ENCODE assay signal across 24 mouse cellular contexts in genomic region chr14:114062582-114062981, GRCm38 (mm10).
DNase-seq lines count a peak whose midpoint lies in the region; ATAC-seq and TF ChIP-seq lines count a peak whose summit lies in the region.
"Had no signal": no experiment of that assay in that cellular context is flagged by ENCODE, and none has a peak within 500 bp of the region (broad histone marks: within the 10 kb centered on the region; RNA-seq: fewer than 3 reads in every experiment).

No protein-coding gene starts in this region.

- no peak for ATAC-seq in hindbrain, postnatal 0 days
- ATAC-seq in midbrain, embryonic 12.5 days (ENCODE audit: low FRiP score, low read depth), result peak; percentile 49; the same call in 1 of the 2 replicates
- no peak for ATAC-seq in midbrain, postnatal 0 days (ENCODE audit: low FRiP score)
- ATAC-seq in kidney, embryonic 16.5 days (ENCODE audit: low FRiP score, low TSS enrichment), result no peak
- ATAC-seq: activated CD4-positive, CD25-positive, alpha-beta regulatory T cell, adult 4 months; inflammation-experienced regulatory T-cells, adult 6 months; lung, postnatal 0 days; midbrain, embryonic 16.5 days had no signal

- no peaks in the 10 kb centered on the region for H3K27me3 ChIP-seq in hindbrain, embryonic 10.5 days (ENCODE audit: insufficient read depth, poor library complexity, severe bottlenecking)
- H3K27me3 ChIP-seq in hindbrain, postnatal 0 days (ENCODE audit: insufficient read depth, low read length), result no peaks in the 10 kb centered on the region
- H3K27me3 ChIP-seq in midbrain, embryonic 12.5 days, result no peaks in the 10 kb centered on the region
- H3K27me3 ChIP-seq in midbrain, postnatal 0 days (ENCODE audit: insufficient read depth, low read length), result no peaks in the 10 kb centered on the region
- no peaks in the 10 kb centered on the region for H3K27me3 ChIP-seq in kidney, embryonic 16.5 days (ENCODE audit: insufficient read depth, low read length)
- H3K27me3 ChIP-seq: CH12.LX; hindbrain, embryonic 12.5 days had no signal

- no peak overlapping the region for H3K4me2 ChIP-seq in hindbrain, postnatal 0 days (ENCODE audit: low read depth, low read length)
- H3K4me2 ChIP-seq in midbrain, embryonic 12.5 days (replicated peaks), result no peak overlapping the region
- no peak overlapping the region for H3K4me2 ChIP-seq in midbrain, postnatal 0 days (ENCODE audit: low read depth, low read length, poor library complexity, severe bottlenecking)
- no peak overlapping the region for H3K4me2 ChIP-seq in kidney, embryonic 16.5 days (replicated peaks; ENCODE audit: low read depth, low read length)
- H3K4me2 ChIP-seq: hindbrain, embryonic 12.5 days had no signal

- H3K4me1 ChIP-seq in hindbrain, embryonic 10.5 days (replicated peaks), result no peaks in the 10 kb centered on the region
- no peaks in the 10 kb centered on the region for H3K4me1 ChIP-seq in hindbrain, postnatal 0 days (ENCODE audit: insufficient read depth, low read length)
- no peaks in the 10 kb centered on the region for H3K4me1 ChIP-seq in midbrain, embryonic 12.5 days
- H3K4me1 ChIP-seq in midbrain, postnatal 0 days (ENCODE audit: insufficient read depth, low read length), result no peaks in the 10 kb centered on the region
- H3K4me1 ChIP-seq in kidney, embryonic 16.5 days (ENCODE audit: insufficient read depth, low read length), result no peaks in the 10 kb centered on the region
- H3K4me1 ChIP-seq: heart, embryonic 10.5 days; hindbrain, embryonic 12.5 days had no signal

- no peaks in the 10 kb centered on the region for H3K9me3 ChIP-seq in hindbrain, embryonic 10.5 days
- no peaks in the 10 kb centered on the region for H3K9me3 ChIP-seq in hindbrain, postnatal 0 days (ENCODE audit: low read length)
- H3K9me3 ChIP-seq in midbrain, embryonic 12.5 days, result no peaks in the 10 kb centered on the region
- H3K9me3 ChIP-seq in midbrain, postnatal 0 days (ENCODE audit: low read length), result no peaks in the 10 kb centered on the region
- H3K9me3 ChIP-seq in kidney, embryonic 16.5 days (ENCODE audit: low read length), result no peaks in the 10 kb centered on the region
- H3K9me3 ChIP-seq: heart, embryonic 10.5 days; hindbrain, embryonic 12.5 days had no signal

- no peak overlapping the region for H3K27ac ChIP-seq in hindbrain, embryonic 10.5 days
- H3K27ac ChIP-seq in hindbrain, postnatal 0 days, result no peak overlapping the region
- H3K27ac ChIP-seq in midbrain, embryonic 12.5 days (replicated peaks), result no peak overlapping the region
- H3K27ac ChIP-seq in midbrain, postnatal 0 days (ENCODE audit: low read depth, low read length), result no peak overlapping the region
- H3K27ac ChIP-seq in kidney, embryonic 16.5 days (ENCODE audit: low read length), result no peak overlapping the region
- H3K27ac ChIP-seq: gastrocnemius, adult 2 months; heart, embryonic 10.5 days; hindbrain, embryonic 12.5 days; kidney, postnatal 0 days; left cerebral cortex, adult 2 months; macrophage had no signal

- no peak for TF ChIP-seq CTCF in hindbrain, postnatal 0 days (IDR thresholded peaks at IDR 0.05; ENCODE audit: low read depth)
- no peak for TF ChIP-seq CTCF in midbrain, postnatal 0 days (IDR thresholded peaks at IDR 0.05)

- no peak overlapping the region for H3K4me3 ChIP-seq in hindbrain, embryonic 10.5 days
- no peak overlapping the region for H3K4me3 ChIP-seq in hindbrain, postnatal 0 days (ENCODE audit: low read length)
- no peak overlapping the region for H3K4me3 ChIP-seq in midbrain, embryonic 12.5 days
- no peak overlapping the region for H3K4me3 ChIP-seq in midbrain, postnatal 0 days (ENCODE audit: low read depth, low read length)
- H3K4me3 ChIP-seq in kidney, embryonic 16.5 days (ENCODE audit: low read length), result no peak overlapping the region
- H3K4me3 ChIP-seq: gastrocnemius, adult 2 months; heart, embryonic 10.5 days; hindbrain, embryonic 12.5 days; left cerebral cortex, adult 2 months had no signal

- peak; percentile 56 for DNase-seq in hindbrain, embryonic 10.5 days (ENCODE audit: low spot score)
- no peak for DNase-seq in hindbrain, postnatal 0 days (ENCODE audit: low spot score)
- no peak for DNase-seq in midbrain, postnatal 0 days (ENCODE audit: low spot score)
- DNase-seq in embryo, embryonic 11 days, result peak; percentile 46
- peak; percentile 34 for DNase-seq in retina, embryonic 14.5 days (ENCODE audit: low spot score)
- no peak for DNase-seq in frontal cortex, adult 2 months (ENCODE audit: extremely low spot score in 1 of 2, low spot score in 1 of 2)
- DNase-seq: adrenal gland, adult 8-10 months; B cell, adult 2 months; cerebellum, adult 8-10 months; gastrocnemius, adult 2 months; kidney, adult 18-20 months; right cerebral cortex, postnatal 14 days had no signal

- no peaks in the 10 kb centered on the region for H3K36me3 ChIP-seq in hindbrain, embryonic 10.5 days
- no peaks in the 10 kb centered on the region for H3K36me3 ChIP-seq in hindbrain, postnatal 0 days (ENCODE audit: insufficient read depth, low read length)
- no peaks in the 10 kb centered on the region for H3K36me3 ChIP-seq in midbrain, embryonic 12.5 days
- H3K36me3 ChIP-seq in midbrain, postnatal 0 days (ENCODE audit: insufficient read depth, low read length), result no peaks in the 10 kb centered on the region
- H3K36me3 ChIP-seq in kidney, embryonic 16.5 days (ENCODE audit: insufficient read depth, low read length), result no peaks in the 10 kb centered on the region
- H3K36me3 ChIP-seq: heart, embryonic 10.5 days; hindbrain, embryonic 12.5 days had no signal

- 29% methylated on average over 4 of the region's 4 CpGs for WGBS in hindbrain, embryonic 10.5 days
- WGBS in hindbrain, postnatal 0 days, result 40% methylated on average over 4 of the region's 4 CpGs
- WGBS in midbrain, embryonic 12.5 days, result 18% methylated on average over 4 of the region's 4 CpGs
- 40% methylated on average over 4 of the region's 4 CpGs for WGBS in midbrain, postnatal 0 days
- WGBS in kidney, embryonic 16.5 days, result 29% methylated on average over 4 of the region's 4 CpGs

- no peak overlapping the region for H3K9ac ChIP-seq in hindbrain, postnatal 0 days (replicated peaks; ENCODE audit: low read length)
- no peak overlapping the region for H3K9ac ChIP-seq in midbrain, embryonic 12.5 days (replicated peaks)
- no peak overlapping the region for H3K9ac ChIP-seq in midbrain, postnatal 0 days (replicated peaks; ENCODE audit: low read length, poor library complexity, severe bottlenecking)
- no peak overlapping the region for H3K9ac ChIP-seq in kidney, embryonic 16.5 days (replicated peaks; ENCODE audit: low read length)
- H3K9ac ChIP-seq: hindbrain, embryonic 12.5 days had no signal

Comparison
In these comparisons a context has a peak if more than half of its experiments do, and no peak if none do; other contexts are left out.
1. DNase-seq: peak in hindbrain, embryonic 10.5 days (single experiment), embryo, embryonic 11 days (single experiment) and retina, embryonic 14.5 days (single experiment); none in hindbrain, postnatal 0 days (single experiment), midbrain, postnatal 0 days (single experiment) and frontal cortex, adult 2 months (0 of 2).